Mouse (Mus musculus) midbrain, embryonic 13.5 days (tissue): ENCODE results near the gene Pick1. TPM values are rescaled to one million over a fixed set of nuclear protein-coding genes. Genes with fewer than 3 reads are reported as not detected.

Experiments used
- ATAC-seq: fragments of 200-750 bp; cut with Nextera tagmentation; 2 replicates; pipeline ENCODE4 v1.8.0; 2017; ENCODE audit warnings: mild to moderate bottlenecking, moderate TSS enrichment, moderate library complexity
- H3K27ac ChIP-seq: fragments of 300-500 bp; sonication (generic); 2 replicates; pipeline ENCODE4 v1.5.1; 2015; ENCODE audit warnings: inconsistent platforms, mild to moderate bottlenecking, moderate library complexity
- H3K27me3 ChIP-seq: fragments of 300-500 bp; sonication (generic); 2 replicates; pipeline ENCODE4 v1.6.1; 2015; ENCODE audit warnings: mild to moderate bottlenecking, inconsistent platforms
- H3K36me3 ChIP-seq: fragments of 300-500 bp; sonication (generic); 2 replicates; pipeline ENCODE4 v1.6.1; 2015; ENCODE audit warnings: mild to moderate bottlenecking, inconsistent platforms
- H3K4me1 ChIP-seq: fragments of 300-500 bp; sonication (generic); replicated peaks from 2 replicates; pipeline ENCODE4 v1.6.1; 2015; ENCODE audit warnings: inconsistent platforms
- H3K4me2 ChIP-seq: fragments of 300-500 bp; sonication (generic); replicated peaks from 2 replicates; pipeline ENCODE4 v1.6.1; 2015; ENCODE audit warnings: moderate library complexity, mild to moderate bottlenecking, inconsistent platforms
- H3K4me3 ChIP-seq: fragments of 300-500 bp; sonication (generic); replicated peaks from 2 replicates; pipeline ENCODE4 v1.5.1; 2015; ENCODE audit warnings: mild to moderate bottlenecking, inconsistent platforms
- H3K9ac ChIP-seq: fragments of 300-500 bp; sonication (generic); replicated peaks from 2 replicates; pipeline ENCODE4 v1.6.1; 2015; ENCODE audit warnings: mild to moderate bottlenecking, inconsistent platforms
- H3K9me3 ChIP-seq: fragments of 300-500 bp; sonication (generic); 2 replicates; pipeline ENCODE4 v1.6.1; 2016; ENCODE audit warnings: mild to moderate bottlenecking, inconsistent platforms
- WGBS: fragments of 180-500 bp; shearing (Covaris S2); methylation state at CpG from one replicate; pipeline ENCODE4 v1.1.7; 2015; 5-methylcytosine and 5-hydroxymethylcytosine counted together
- polyA plus RNA-seq: library from polyadenylated mRNA; unstranded; fragments of >200 nt; fragmentation: Nextera tagmentation; extraction: Ambion mirVana; gene quantifications from 2 replicates; pipeline ENCODE4 v1.2.1, GENCODE M21; 2015

Gene Pick1
- polyA plus RNA-seq, 1 experiment from 2014 or later: 86.8 TPM

DNA sequence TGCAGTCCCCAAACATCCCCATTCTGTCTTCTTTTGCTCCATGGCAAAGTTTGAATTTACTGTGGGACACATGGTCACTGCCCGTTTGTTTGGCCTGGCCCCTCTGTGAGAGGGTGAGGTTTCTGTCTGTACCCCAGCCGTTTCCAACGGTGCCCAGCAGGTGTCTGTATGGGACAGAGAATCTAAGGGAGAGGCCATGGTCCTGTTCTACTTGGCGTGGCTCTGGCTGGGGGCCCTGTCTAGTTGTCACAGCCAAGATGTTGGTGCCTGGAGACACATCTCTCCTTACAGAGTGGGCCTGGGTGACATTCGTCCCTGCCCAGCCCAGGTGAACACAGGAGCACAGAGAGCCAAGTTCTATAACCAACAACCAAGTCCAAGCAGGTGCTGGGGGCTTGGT is 51.9 kb downstream of the Pick1 start:
- Histone ChIP-seq H3K9me3 (no peaks in the 10 kb centered on the region), H3K4me1 (no peaks in the 10 kb centered on the region), H3K27ac (no peak overlapping the region), H3K4me3 (no peak overlapping the region), H3K27me3 (no peaks in the 10 kb centered on the region), H3K36me3 (peaks cover under 1% of the 10 kb centered on the region; the same call in 1 of the 2 replicates), H3K9ac (no peak overlapping the region), H3K4me2 (no peak overlapping the region)
- no peak for ATAC-seq
- WGBS: 66% methylated on average over 5 of the region's 5 CpGs

DNA sequence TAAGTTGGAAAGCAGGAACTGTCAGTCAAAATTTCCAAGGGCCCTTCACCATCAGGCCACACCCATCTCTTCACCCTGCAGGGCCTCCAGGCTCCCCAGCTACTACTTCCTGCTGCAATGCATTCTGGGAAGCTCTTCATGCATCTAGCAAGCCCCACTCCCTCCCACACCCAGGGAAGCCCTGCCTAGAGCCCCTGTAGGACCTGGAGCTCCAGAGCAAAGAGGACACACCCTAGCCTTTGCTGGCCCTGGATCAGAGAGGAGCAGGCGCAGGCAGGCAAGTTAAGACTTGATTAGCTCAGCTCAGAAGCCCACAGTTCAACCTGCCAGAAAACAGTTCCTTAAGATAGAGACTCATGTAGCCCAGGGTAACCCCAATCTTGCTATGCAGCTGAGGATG is 52.4 kb downstream of the Pick1 start:
- WGBS: 100% methylated on average over 1 of the region's 1 CpGs
- no peak overlapping the region for H3K4me3 ChIP-seq
- H3K9ac ChIP-seq: no peak overlapping the region
- H3K36me3 ChIP-seq: peaks cover 5% of the 10 kb centered on the region
- H3K27ac ChIP-seq: no peak overlapping the region
- H3K9me3 ChIP-seq: no peaks in the 10 kb centered on the region
- no peak overlapping the region for H3K4me2 ChIP-seq
- H3K4me1 ChIP-seq: no peaks in the 10 kb centered on the region
- H3K27me3 ChIP-seq: no peaks in the 10 kb centered on the region
- ATAC-seq: no peak

DNA sequence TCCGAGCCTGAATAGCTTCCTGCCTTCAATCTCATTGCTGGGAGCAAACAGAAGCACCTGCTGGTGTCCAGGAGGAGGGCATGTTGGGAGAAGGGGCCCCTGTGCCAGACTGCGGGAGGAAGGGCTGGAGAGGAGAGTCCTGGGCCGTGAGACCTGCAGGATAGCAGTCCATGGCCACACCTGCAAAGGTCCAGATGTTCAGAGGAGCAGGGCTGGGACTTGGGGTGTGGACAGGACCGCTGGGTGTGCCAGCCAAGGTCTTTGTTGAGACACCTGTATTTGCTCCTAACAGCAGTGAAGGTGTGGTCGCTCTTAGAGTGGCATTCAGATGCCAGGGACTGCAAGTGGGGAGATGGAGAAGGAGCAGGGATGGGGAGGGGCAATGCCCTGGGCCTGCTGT is 53.5 kb downstream of the Pick1 start:
- ATAC-seq: no peak
- no peak overlapping the region for H3K9ac ChIP-seq
- 87% methylated on average over 5 of the region's 5 CpGs for whole genome bisulfite sequencing

DNA sequence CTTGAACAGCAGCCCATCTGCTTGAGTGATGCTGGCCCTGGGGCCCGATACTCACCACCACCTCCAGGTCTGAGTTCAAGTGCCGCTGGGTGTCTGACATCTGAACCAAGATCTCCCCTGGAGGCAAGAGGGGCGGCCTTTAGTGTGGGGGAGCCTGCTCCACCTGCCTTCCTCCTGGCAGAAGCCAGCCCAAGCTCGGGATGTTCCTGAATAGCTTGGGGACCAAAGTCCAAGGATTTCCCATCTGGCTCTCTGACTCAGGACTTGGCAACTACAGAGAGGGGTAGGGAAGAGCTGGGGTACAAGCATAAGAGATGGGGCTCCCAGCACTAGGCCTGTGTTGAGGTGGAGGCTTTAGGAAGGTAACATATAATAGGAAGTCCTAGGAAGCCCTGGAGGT is 54.4 kb downstream of the Pick1 start:
- no peak for ATAC-seq
- no peaks in the 10 kb centered on the region for H3K9me3 ChIP-seq
- H3K27ac ChIP-seq: no peak overlapping the region
- no peaks in the 10 kb centered on the region for H3K4me1 ChIP-seq
- H3K4me3 ChIP-seq: no peak overlapping the region
- H3K4me2 ChIP-seq: no peak overlapping the region
- H3K27me3 ChIP-seq: no peaks in the 10 kb centered on the region
- H3K36me3 ChIP-seq: peaks cover 22% of the 10 kb centered on the region
- 80% methylated on average over 4 of the region's 4 CpGs for WGBS
- no peak overlapping the region for H3K9ac ChIP-seq

More for the DNA sequence above, 53.5 kb downstream of the Pick1 start:
- H3K4me1 ChIP-seq: no peaks in the 10 kb centered on the region
- H3K27ac ChIP-seq: no peak overlapping the region
- H3K36me3 ChIP-seq: peaks cover 15% of the 10 kb centered on the region
- H3K9me3 ChIP-seq: no peaks in the 10 kb centered on the region
- no peak overlapping the region for H3K4me3 ChIP-seq
- H3K4me2 ChIP-seq: no peak overlapping the region
- H3K27me3 ChIP-seq: no peaks in the 10 kb centered on the region

DNA sequence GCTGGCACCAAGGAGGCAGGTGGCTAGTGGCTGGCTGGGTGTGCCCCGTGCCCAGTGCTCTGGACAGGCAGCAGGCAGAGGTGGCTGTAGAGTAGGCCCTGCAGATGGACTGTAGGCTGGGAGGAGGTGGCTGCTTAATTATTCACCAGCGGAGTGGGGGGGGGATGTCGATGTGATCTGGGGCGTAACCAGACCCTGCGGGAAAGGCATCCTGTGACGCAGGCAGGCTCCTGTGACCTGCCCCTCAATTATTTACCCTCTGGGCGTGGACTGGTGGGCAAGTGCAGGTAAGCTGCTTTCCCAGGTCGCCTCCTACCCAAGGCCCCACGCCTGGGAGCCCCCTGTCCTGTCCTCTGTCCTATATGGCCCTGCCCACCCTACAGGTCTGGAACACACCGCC is 56.4 kb downstream of the Pick1 start, which contains the start of gene Baiap2l2:
TSS of gene Baiap2l2 (minus strand) at position 139 of the 400 bp plus-strand sequence.
- Histone ChIP-seq H3K27me3 (no peaks in the 10 kb centered on the region), H3K9ac (no peak within 1 kb of the TSS), H3K4me1 (no peaks in the 10 kb centered on the region), H3K9me3 (no peaks in the 10 kb centered on the region), H3K27ac (no peak within 1 kb of the TSS), H3K4me2 (no peak within 1 kb of the TSS), H3K36me3 (peaks cover 33% of the 10 kb centered on the region), H3K4me3 (no peak within 1 kb of the TSS)
- WGBS: 69% methylated on average over 10 of the region's 10 CpGs
- no peak for ATAC-seq

DNA sequence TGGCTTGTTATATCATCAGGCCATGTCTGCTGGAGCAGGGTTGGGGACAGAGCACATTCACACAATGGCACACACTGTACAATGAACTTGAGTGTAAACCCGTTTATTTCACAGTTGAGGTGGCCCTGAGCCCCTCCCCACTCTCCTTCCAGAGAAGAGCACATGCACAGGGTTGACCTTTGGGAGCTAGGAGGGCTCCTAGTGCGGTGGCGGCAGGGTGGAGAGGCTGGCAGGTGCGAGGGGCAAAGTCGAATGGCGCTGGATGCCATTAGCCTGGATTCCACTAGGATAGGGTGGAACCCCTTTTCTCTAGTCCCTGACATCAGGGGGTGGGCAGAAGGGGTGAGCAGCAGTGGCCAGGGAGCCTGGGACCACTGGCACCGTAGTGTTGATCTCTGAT is 57.2 kb downstream of the Pick1 start:
- no peak for ATAC-seq
- H3K27me3 ChIP-seq: no peaks in the 10 kb centered on the region
- no peaks in the 10 kb centered on the region for H3K9me3 ChIP-seq
- no peaks in the 10 kb centered on the region for H3K4me1 ChIP-seq
- H3K4me2 ChIP-seq: no peak overlapping the region
- WGBS: 91% methylated on average over 7 of the region's 7 CpGs
- H3K4me3 ChIP-seq: no peak overlapping the region
- H3K36me3 ChIP-seq: peaks cover 33% of the 10 kb centered on the region
- H3K9ac ChIP-seq: no peak overlapping the region
- H3K27ac ChIP-seq: no peak overlapping the region

DNA sequence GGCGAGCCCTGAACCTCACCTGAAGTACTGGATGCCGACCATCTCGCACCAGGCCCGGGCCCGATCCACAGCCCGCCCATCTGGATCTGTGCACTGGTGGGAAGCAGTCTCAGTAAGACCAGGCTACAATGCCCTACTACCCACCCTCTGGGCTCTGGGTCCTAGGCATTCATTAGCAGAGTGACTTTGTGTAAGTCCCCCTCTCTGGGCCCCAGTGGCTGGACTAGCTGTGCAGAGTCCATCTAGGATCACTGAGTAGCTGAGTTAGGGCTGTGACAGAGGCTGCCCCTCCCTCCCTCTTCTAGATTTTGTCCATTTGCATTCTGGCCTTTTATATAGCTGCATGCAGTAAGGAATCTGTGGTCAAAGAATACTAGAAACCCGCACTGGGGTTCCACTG is 58.1 kb downstream of the Pick1 start:
- Histone ChIP-seq H3K27me3 (no peaks in the 10 kb centered on the region), H3K4me3 (no peak overlapping the region), H3K9ac (no peak overlapping the region), H3K4me2 (no peak overlapping the region), H3K9me3 (no peaks in the 10 kb centered on the region), H3K27ac (no peak overlapping the region), H3K36me3 (peaks cover 33% of the 10 kb centered on the region), H3K4me1 (no peaks in the 10 kb centered on the region)
- ATAC-seq: no peak
- WGBS: 91% methylated on average over 7 of the region's 7 CpGs

DNA sequence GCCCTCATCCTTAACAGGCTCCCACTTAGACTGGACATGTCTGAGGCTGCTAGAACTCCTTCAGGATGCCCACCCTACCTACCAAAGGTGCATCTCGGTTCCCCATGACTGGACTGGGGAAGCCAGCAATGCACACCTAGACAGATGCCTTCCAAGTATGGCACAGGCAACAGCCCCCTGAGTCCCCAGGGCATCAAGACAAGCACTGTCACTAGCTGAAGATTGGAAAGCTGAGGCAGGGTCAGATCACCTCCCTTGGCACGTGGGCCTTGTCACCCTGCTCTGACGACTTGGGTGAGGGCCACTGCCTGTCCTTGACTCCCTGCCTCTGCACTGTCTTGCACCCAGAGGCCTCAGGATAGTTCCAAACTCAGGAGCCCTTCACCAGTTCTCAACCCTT is 59.4 kb downstream of the Pick1 start:
- 78% methylated on average over 3 of the region's 3 CpGs for WGBS
- H3K9ac ChIP-seq: no peak overlapping the region
- H3K27me3 ChIP-seq: no peaks in the 10 kb centered on the region
- H3K4me1 ChIP-seq: no peaks in the 10 kb centered on the region
- no peak overlapping the region for H3K27ac ChIP-seq
- peaks cover 33% of the 10 kb centered on the region for H3K36me3 ChIP-seq
- no peak overlapping the region for H3K4me3 ChIP-seq
- no peak for ATAC-seq
- no peaks in the 10 kb centered on the region for H3K9me3 ChIP-seq
- no peak overlapping the region for H3K4me2 ChIP-seq

DNA sequence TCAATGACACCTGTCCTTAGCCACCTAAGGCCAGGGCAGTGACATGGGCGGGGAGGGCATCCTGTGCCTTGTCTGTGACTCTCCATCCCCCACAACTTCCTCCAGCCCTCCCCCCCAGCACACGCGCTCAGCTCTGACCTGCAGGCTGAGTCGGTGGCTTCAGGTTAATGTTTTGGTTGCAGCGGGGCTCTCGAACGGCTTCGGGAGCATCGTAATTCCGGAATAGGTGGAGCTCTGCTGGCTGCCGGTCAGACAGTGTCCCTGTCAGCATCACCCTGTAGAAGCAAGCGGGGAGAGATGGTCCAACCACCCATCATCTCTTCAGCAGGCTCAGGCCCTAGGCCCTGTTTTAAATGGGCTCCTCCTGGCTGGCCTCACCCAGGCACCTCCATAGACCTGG is 60.5 kb downstream of the Pick1 start:
- ATAC-seq: no peak
- Histone ChIP-seq H3K4me1 (no peaks in the 10 kb centered on the region), H3K27ac (no peak overlapping the region), H3K9ac (no peak overlapping the region), H3K36me3 (peaks cover 33% of the 10 kb centered on the region), H3K9me3 (no peaks in the 10 kb centered on the region), H3K27me3 (no peaks in the 10 kb centered on the region), H3K4me2 (no peak overlapping the region), H3K4me3 (no peak overlapping the region)
- WGBS: 92% methylated on average over 12 of the region's 12 CpGs

DNA sequence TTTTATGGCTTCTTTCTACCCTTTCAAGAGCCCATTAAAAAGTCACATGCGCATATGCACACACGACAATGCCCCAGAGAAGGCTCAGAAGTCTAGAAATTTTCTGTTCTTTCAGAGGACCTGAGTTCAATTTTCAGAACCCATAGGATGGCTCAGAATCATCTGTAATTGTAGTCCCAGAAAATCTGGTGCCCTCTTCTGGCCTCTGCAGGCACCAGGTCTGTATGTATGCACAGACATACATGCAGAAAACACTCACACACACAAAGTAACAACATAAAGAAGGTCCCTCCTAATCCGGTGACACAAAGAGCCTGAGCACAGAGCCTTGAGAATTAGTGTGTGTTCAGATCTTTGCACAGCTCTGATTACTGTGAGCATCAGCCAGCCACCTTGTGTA is 61.4 kb downstream of the Pick1 start:
- Histone ChIP-seq H3K36me3 (peaks cover 33% of the 10 kb centered on the region), H3K27ac (no peak overlapping the region), H3K9ac (no peak overlapping the region), H3K4me2 (no peak overlapping the region), H3K27me3 (no peaks in the 10 kb centered on the region), H3K4me3 (no peak overlapping the region), H3K9me3 (no peaks in the 10 kb centered on the region), H3K4me1 (no peaks in the 10 kb centered on the region)
- 87% methylated on average over 3 of the region's 3 CpGs for WGBS
- ATAC-seq: no peak

DNA sequence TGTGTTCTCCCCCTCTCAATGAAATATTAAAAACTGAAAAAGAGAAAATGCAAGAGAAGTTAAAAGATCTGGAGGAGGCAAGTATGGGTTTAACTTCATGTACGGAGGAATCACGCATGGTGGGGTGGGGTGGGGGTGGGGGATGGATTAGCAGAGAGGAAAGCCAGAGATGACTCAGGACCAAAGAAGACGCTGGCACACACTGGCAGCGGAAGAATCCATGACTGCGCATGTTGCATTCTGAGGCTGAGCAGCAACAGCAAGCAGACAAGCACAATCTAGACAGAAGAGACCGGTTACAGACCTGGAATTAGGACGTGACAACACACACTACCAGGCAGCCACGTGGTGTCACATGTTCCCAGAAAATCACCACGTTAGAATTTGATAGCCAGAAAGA is 63.8 kb downstream of the Pick1 start:
- Histone ChIP-seq H3K9ac (no peak overlapping the region), H3K4me3 (no peak overlapping the region), H3K27me3 (no peaks in the 10 kb centered on the region), H3K27ac (no peak overlapping the region), H3K36me3 (peaks cover 14% of the 10 kb centered on the region), H3K4me1 (no peaks in the 10 kb centered on the region), H3K4me2 (no peak overlapping the region), H3K9me3 (no peaks in the 10 kb centered on the region)
- 88% methylated on average over 9 of the region's 9 CpGs for WGBS
- ATAC-seq: no peak

DNA sequence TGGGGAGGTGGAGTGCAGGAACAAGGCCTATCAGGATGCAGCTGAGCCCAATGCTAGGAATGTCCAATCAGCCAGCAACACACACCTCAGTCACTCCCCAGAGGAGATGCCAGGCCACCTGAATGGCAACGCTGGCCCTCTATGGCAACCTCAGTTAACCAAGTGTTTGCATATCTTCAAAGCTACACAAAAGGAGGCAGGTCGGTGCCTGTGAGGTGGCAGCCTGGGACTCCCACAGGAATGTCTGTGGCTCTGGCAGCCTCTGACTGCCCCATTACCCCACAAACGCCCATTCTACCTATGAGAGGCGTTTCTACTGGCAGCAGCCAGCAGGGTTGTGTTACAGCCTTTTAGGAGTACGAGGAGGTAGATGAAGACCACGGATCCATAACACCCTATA is 69.6 kb downstream of the Pick1 start:
- H3K4me3 ChIP-seq: no peak overlapping the region
- no peaks in the 10 kb centered on the region for H3K27me3 ChIP-seq
- H3K27ac ChIP-seq: no peak overlapping the region
- H3K9me3 ChIP-seq: no peaks in the 10 kb centered on the region
- peaks cover 11% of the 10 kb centered on the region; the same call in 1 of the 2 replicates for H3K36me3 ChIP-seq
- 93% methylated on average over 6 of the region's 6 CpGs for WGBS
- no peaks in the 10 kb centered on the region for H3K4me1 ChIP-seq
- no peak overlapping the region for H3K4me2 ChIP-seq
- ATAC-seq: no peak
- H3K9ac ChIP-seq: no peak overlapping the region
